Mouse (Mus musculus) liver, postnatal 0 days (tissue): Measurements from ENCODE around the gene Bend6. TPM values are rescaled to one million over a fixed set of nuclear protein-coding genes. Genes with fewer than 3 reads are reported as not detected.

Experiments
- ATAC-seq: fragments of 200-750 bp; cut with Nextera tagmentation; 2 replicates; pipeline ENCODE4 v1.8.0; 2017; ENCODE audit warnings: mild to moderate bottlenecking, moderate library complexity
- DNase-seq: peaks from one replicate; pipeline ENCODE4 v3.0.0-alpha.2; 2016
- H3K27ac ChIP-seq: fragments of 300-500 bp; sonication (generic); 2 replicates; pipeline ENCODE4 v1.5.1; 2014; ENCODE audit warnings: antibody characterized with exemption, moderate library complexity, mild to moderate bottlenecking, low read depth
- H3K27me3 ChIP-seq: fragments of 300-500 bp; sonication (generic); 2 replicates; pipeline ENCODE4 v1.6.1; 2014; ENCODE audit warnings: low read length, control low read depth, mixed read lengths; ENCODE audit not compliant: insufficient read depth
- H3K36me3 ChIP-seq: fragments of 300-500 bp; sonication (generic); replicated peaks from 2 replicates; pipeline ENCODE4 v1.6.1; 2014; ENCODE audit warnings: mild to moderate bottlenecking, control low read depth, low read length, moderate library complexity, mixed read lengths; ENCODE audit not compliant: insufficient read depth
- H3K4me1 ChIP-seq: fragments of 300-500 bp; sonication (generic); 2 replicates; pipeline ENCODE4 v1.6.1; 2014; ENCODE audit warnings: antibody characterized with exemption, mild to moderate bottlenecking, control low read depth; ENCODE audit not compliant: insufficient read depth
- H3K4me2 ChIP-seq: fragments of 300-500 bp; sonication (generic); 2 replicates; pipeline ENCODE4 v1.6.1; 2014; ENCODE audit warnings: low read depth, mild to moderate bottlenecking, low read length, moderate library complexity, mixed read lengths
- H3K4me3 ChIP-seq: fragments of 300-500 bp; sonication (generic); 2 replicates; pipeline ENCODE4 v1.5.1; 2014; ENCODE audit warnings: low read depth, low read length
- H3K9ac ChIP-seq: fragments of 300-500 bp; sonication (generic); replicated peaks from 2 replicates; pipeline ENCODE4 v1.6.1; 2014; ENCODE audit warnings: mild to moderate bottlenecking, moderate library complexity
- H3K9me3 ChIP-seq: fragments of 300-500 bp; sonication (generic); 2 replicates; pipeline ENCODE4 v1.6.1; 2016; ENCODE audit warnings: mild to moderate bottlenecking, control low read depth, low read length, mixed read lengths
- CTCF ChIP-seq: sonication (generic); IDR thresholded peaks from 2 replicates; pipeline ENCODE4 v1.5.1; 2016; ENCODE audit warnings: antibody characterized with exemption, low read depth
- EP300 ChIP-seq: IDR thresholded peaks from 2 replicates; pipeline ENCODE4 v1.6.1; 2016; ENCODE audit warnings: antibody characterized with exemption, low read depth, mild to moderate bottlenecking
- WGBS: fragments of 180-500 bp; shearing (Covaris S2); extraction: QIAGEN DNeasy Blood & Tissue Kit; methylation state at CpG from one replicate; pipeline ENCODE4 v1.1.7; 2014; ENCODE audit not compliant: insufficient replicate concordance; 5-methylcytosine and 5-hydroxymethylcytosine counted together
- polyA plus RNA-seq: library from polyadenylated mRNA; unstranded; fragments of >200 nt; fragmentation: Nextera tagmentation; extraction: Ambion mirVana; gene quantifications from 2 replicates; pipeline ENCODE4 v1.2.1, GENCODE M21; 2015

Gene Bend6
- polyA plus RNA-seq, 1 experiment from 2014 or later = 0.22 TPM

DNA sequence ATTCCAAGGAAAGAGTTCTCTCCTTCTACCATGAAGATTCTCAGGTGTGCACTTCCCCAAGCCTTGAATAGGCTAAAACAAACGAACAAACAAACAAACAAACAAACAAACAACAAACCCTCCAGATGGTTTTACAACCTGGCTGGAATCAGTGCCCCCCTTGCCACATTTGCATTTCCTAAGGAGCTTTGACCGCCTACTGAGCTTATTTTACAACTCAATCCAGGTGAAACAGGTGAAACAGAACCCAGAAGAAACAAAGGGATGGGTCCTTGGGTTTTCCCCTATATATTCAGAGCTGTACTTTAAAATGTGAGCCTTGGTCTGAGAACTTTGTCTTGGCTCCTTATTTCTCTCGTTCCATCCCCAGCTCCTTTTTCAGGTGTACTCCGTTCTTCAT lies 77.0 kb downstream of the Bend6 start:
- TF ChIP-seq CTCF (no peak), EP300 (no peak)
- Histone ChIP-seq H3K27ac (no peak overlapping the region), H3K4me2 (no peak overlapping the region), H3K27me3 (no peaks in the 10 kb centered on the region), H3K9me3 (no peaks in the 10 kb centered on the region; the same call in 1 of the 2 replicates), H3K36me3 (no peaks in the 10 kb centered on the region), H3K4me3 (no peak overlapping the region), H3K9ac (no peak overlapping the region), H3K4me1 (no peaks in the 10 kb centered on the region)
- ATAC-seq = no peak
- 65% methylated on average over 4 of the region's 4 CpGs for WGBS
- no peak for DNase-seq

DNA sequence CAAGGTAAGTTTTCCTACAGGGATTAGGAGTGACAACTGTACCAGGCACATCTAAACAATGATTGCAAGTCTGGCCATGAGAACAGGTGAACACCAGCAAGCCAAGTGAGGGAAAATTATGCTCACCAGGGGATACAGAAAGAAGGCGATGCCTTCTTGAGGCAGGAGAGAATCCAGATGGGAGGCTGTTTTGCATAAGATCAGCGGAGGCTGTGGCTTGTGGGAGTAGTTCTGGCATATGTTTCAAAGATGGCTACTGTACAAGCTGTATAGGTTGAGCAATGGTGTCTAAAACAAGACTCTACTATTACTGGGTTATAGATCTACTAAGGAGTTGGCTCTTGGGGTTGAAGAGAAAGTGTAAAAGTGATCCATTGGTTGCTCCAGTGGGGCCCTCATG lies 89.7 kb downstream of the Bend6 start:
- 75% methylated on average over 2 of the region's 2 CpGs for WGBS
- H3K4me1 ChIP-seq = peaks cover 10% of the 10 kb centered on the region
- H3K4me3 ChIP-seq = no peak overlapping the region
- no peaks in the 10 kb centered on the region for H3K36me3 ChIP-seq
- no peak overlapping the region for H3K9ac ChIP-seq
- H3K4me2 ChIP-seq = no peak overlapping the region
- no peaks in the 10 kb centered on the region for H3K27me3 ChIP-seq
- DNase-seq (no peak), ATAC-seq (no peak)
- H3K9me3 ChIP-seq = no peaks in the 10 kb centered on the region
- TF ChIP-seq CTCF (no peak), EP300 (no peak)
- no peak overlapping the region for H3K27ac ChIP-seq

DNA sequence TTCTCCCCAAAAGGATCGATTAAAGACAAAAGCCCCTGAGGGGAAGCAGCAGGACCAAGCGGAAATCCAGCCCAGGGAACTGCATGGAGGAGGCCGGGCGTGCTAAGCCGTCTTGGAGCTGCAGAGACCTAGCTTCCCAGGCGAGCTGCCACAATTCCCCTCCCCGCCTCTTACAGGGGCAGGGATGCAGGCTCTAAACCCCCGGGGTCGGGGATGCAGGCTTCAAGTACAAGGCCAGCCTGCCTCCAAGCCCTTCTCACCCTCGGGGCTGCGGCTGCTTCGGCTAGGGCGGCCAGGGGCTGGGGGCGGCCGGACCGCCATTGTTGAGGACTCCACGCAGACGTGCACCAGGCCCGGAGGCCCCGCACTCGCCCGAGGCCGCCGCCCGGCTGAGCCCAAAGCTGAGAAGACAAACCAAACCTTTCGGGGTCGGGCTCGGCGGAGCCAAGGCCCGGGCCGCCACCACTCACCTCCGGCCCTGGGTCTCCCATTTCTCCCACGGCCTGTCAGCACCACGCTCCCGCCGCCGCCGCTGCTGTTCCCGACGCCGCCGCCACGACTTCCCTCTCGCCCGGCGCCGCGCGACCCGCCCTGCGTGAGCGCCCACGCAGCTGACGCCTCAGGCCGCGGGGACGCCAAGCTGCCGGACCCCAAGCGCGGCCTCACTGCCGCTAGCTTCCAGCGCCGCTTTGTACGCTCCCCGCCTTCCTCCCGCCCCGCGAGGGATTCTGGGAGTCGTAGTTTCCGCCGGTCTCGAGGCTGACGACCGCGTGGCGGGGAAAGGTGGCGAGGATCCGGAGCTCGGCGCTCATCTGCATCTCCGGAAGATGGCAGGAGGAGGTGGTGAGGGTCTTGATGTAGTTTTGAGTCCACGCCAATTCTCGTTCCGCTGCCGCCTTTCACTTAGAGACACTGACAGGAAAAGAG lies 93.5 kb downstream of the Bend6 start, which contains the start of gene Zfp451:
Gene Zfp451, minus strand, starts transcription at position 728 of the 927 bp plus-strand sequence.
- peak; percentile 94 for ATAC-seq
- no peaks in the 10 kb centered on the region for H3K27me3 ChIP-seq
- H3K4me2 ChIP-seq = peak within 1 kb of the TSS; percentile 93
- peak; percentile 92 for DNase-seq
- H3K4me1 ChIP-seq = peaks cover 12% of the 10 kb centered on the region
- H3K27ac ChIP-seq = peak within 1 kb of the TSS; percentile 84
- no peak for TF ChIP-seq EP300
- TF ChIP-seq CTCF = peak; percentile 27; the same call in 1 of the 2 replicates
- peaks cover 7% of the 10 kb centered on the region; the same call in 1 of the 2 replicates for H3K36me3 ChIP-seq
- peak within 1 kb of the TSS; percentile 97 for H3K9ac ChIP-seq
- H3K4me3 ChIP-seq = peak within 1 kb of the TSS; percentile 99
- WGBS = under 1% methylated on average over 72 of the region's 85 CpGs
- H3K9me3 ChIP-seq = no peaks in the 10 kb centered on the region

DNA sequence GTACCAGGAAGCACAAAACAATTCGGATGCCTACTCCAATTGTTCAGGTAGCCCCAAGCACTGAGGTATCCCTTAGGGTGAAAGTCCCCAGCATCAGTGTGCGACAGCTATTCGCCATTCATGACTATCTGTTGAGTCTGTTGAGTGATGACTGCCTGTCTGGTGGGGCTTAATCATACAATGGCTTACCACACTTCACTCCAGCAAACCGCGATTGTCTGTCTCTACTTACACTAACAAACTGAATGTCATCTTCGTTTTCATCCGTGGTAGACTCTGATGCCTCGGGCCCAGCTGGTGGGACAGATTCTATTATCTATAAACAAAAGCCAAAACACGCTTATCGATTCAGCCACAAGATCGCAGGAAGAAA lies 94.1 kb downstream of the Bend6 start:
- DNase-seq = no peak
- Histone ChIP-seq H3K27me3 (no peaks in the 10 kb centered on the region), H3K27ac (peak overlapping the region; percentile 84), H3K36me3 (peaks cover 7% of the 10 kb centered on the region; the same call in 1 of the 2 replicates), H3K4me1 (peaks cover 12% of the 10 kb centered on the region), H3K9me3 (no peaks in the 10 kb centered on the region), H3K4me3 (peak overlapping the region; percentile 99), H3K4me2 (peak overlapping the region; percentile 93), H3K9ac (peak overlapping the region; percentile 97)
- 8% methylated on average over 11 of the region's 11 CpGs for WGBS
- no peak for ATAC-seq
- TF ChIP-seq CTCF (no peak), EP300 (no peak)

DNA sequence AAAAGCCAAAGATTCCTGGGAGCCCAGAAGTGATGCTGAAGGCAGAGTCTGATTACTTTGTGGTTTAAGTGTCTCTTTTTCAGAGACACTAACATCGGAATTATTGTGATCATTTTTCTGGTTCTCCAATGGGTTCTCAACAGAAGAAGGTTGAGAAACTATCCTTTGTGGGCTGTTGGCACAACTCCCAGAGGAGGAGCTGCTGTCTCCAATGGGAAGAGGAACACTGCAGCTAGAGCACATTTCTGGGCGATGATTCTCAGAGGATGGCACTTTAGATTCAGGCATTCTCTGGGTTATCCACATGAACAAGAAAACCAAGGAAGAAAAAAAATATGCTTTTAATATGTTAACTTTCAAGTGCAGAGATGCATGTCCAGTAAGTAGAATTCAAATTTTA lies 104.3 kb downstream of the Bend6 start:
- DNase-seq (no peak), ATAC-seq (no peak)
- WGBS = 93% methylated on average over 2 of the region's 2 CpGs
- no peaks in the 10 kb centered on the region for H3K9me3 ChIP-seq
- no peaks in the 10 kb centered on the region for H3K27me3 ChIP-seq
- H3K4me1 ChIP-seq = no peaks in the 10 kb centered on the region
- TF ChIP-seq EP300 (no peak), CTCF (no peak)
- H3K9ac ChIP-seq = no peak overlapping the region
- peaks cover 42% of the 10 kb centered on the region for H3K36me3 ChIP-seq
- no peak overlapping the region for H3K4me2 ChIP-seq
- H3K4me3 ChIP-seq = no peak overlapping the region
- H3K27ac ChIP-seq = no peak overlapping the region

Other genes with a start within 250 kb of the Bend6 start
- gene Prim2, start 238.0 kb downstream of the Bend6 start, polyA plus RNA-seq = 14.1 and 15.7 TPM in 2 replicates
- 2.3 and 2.8 TPM in 2 replicates for gene Rab23, start 187.9 kb downstream of the Bend6 start, polyA plus RNA-seq
- gene Bag2, start 150.0 kb downstream of the Bend6 start, polyA plus RNA-seq = 12.8 and 16.0 TPM in 2 replicates
- 3.8 and 4.4 TPM in 2 replicates for gene Zfp451, start 93.2 kb downstream of the Bend6 start, polyA plus RNA-seq
- gene Dst, start 409 bp upstream of the Bend6 start, polyA plus RNA-seq = 6.0 and 6.4 TPM in 2 replicates